Mouse (Mus musculus) liver, postnatal 0 days (tissue): ENCODE measurements around the gene Vim.

Source experiments
- CTCF ChIP-seq: sonication (generic); IDR thresholded peaks from 2 replicates; pipeline ENCODE4 v1.5.1; 2016; ENCODE audit warnings: antibody characterized with exemption, low read depth
- EP300 ChIP-seq: IDR thresholded peaks from 2 replicates; pipeline ENCODE4 v1.6.1; 2016; ENCODE audit warnings: antibody characterized with exemption, low read depth, mild to moderate bottlenecking

- no peak for TF ChIP-seq CTCF
- no peak for TF ChIP-seq EP300
Measured at GRCm38 (mm10) chr2:13529253-13529933, 44.3 kb upstream of the Vim start.
